Mouse (Mus musculus): ENCODE measurements around the gene Zfp367.

Zfp367 gene

GRCm38 (mm10) chr13:64153083-64153682 is at the start of gene Zfp367:
Gene Zfp367, minus strand, starts transcription at chr13:64153202.
- peak; percentile 99 to 100 for DNase-seq (ENCODE audit: low spot score in 2 of 2)

- no peak for DNase-seq (ENCODE audit: low spot score in 2 of 2)
Observed at GRCm38 (mm10) chr13:64200911-64201310, 47.9 kb upstream of the Zfp367 start.

- DNase-seq (ENCODE audit: low spot score in 2 of 2), result no peak
Observed at GRCm38 (mm10) chr13:64198310-64198709, 45.3 kb upstream of the Zfp367 start.

- no peak for DNase-seq (ENCODE audit: low spot score in 2 of 2)
Observed at GRCm38 (mm10) chr13:64197899-64198298, 44.9 kb upstream of the Zfp367 start.

- no peak for DNase-seq (ENCODE audit: low spot score in 2 of 2)
Observed at GRCm38 (mm10) chr13:64187065-64187464, 34.1 kb upstream of the Zfp367 start.

- DNase-seq (ENCODE audit: low spot score in 2 of 2), result no peak
Observed at GRCm38 (mm10) chr13:64186516-64186915, 33.5 kb upstream of the Zfp367 start.

GRCm38 (mm10) chr13:64185586-64185985 is 32.6 kb upstream of the Zfp367 start:
- no peak for DNase-seq (ENCODE audit: low spot score in 2 of 2)

GRCm38 (mm10) chr13:64185176-64185575 is 32.2 kb upstream of the Zfp367 start:
- DNase-seq (ENCODE audit: low spot score in 2 of 2), result no peak

- DNase-seq (ENCODE audit: low spot score in 2 of 2), result no peak
Observed at GRCm38 (mm10) chr13:64184361-64184760, 31.4 kb upstream of the Zfp367 start.

- DNase-seq (ENCODE audit: low spot score in 2 of 2), result no peak
Observed at GRCm38 (mm10) chr13:64183583-64183982, 30.6 kb upstream of the Zfp367 start.

GRCm38 (mm10) chr13:64182091-64182490 is 29.1 kb upstream of the Zfp367 start:
- no peak for DNase-seq (ENCODE audit: low spot score in 2 of 2)

- peak; percentile 19 to 49 for DNase-seq (ENCODE audit: low spot score in 2 of 2)
Observed at GRCm38 (mm10) chr13:64180888-64181287, 27.9 kb upstream of the Zfp367 start.

- DNase-seq (ENCODE audit: low spot score in 2 of 2), result no peak
Observed at GRCm38 (mm10) chr13:64180300-64180699, 27.3 kb upstream of the Zfp367 start.

GRCm38 (mm10) chr13:64178746-64179652 is 26.0 kb upstream of the Zfp367 start:
- no peak for DNase-seq (ENCODE audit: low spot score in 2 of 2)

- DNase-seq (ENCODE audit: low spot score in 2 of 2), result no peak
Observed at GRCm38 (mm10) chr13:64178000-64178399, 25.0 kb upstream of the Zfp367 start.

- no peak for DNase-seq (ENCODE audit: low spot score in 2 of 2)
Observed at GRCm38 (mm10) chr13:64169746-64170145, 16.7 kb upstream of the Zfp367 start.

GRCm38 (mm10) chr13:64163147-64163715 is 10.2 kb upstream of the Zfp367 start:
- DNase-seq (ENCODE audit: low spot score in 2 of 2), result no peak

GRCm38 (mm10) chr13:64162626-64163025 is 9.6 kb upstream of the Zfp367 start:
- no peak for DNase-seq (ENCODE audit: low spot score in 2 of 2)

GRCm38 (mm10) chr13:64161916-64162611 is 9.1 kb upstream of the Zfp367 start:
- peak in 1 of 2 experiments; percentile 18 for DNase-seq (ENCODE audit: low spot score in 2 of 2)

GRCm38 (mm10) chr13:64161548-64161915 is 8.5 kb upstream of the Zfp367 start, which contains the start of gene Habp4:
Gene Habp4, plus strand, starts transcription at chr13:64161824.
- peak; percentile 98 for DNase-seq (ENCODE audit: low spot score in 2 of 2)

GRCm38 (mm10) chr13:64156966-64157365 is 4.0 kb upstream of the Zfp367 start:
- no peak for DNase-seq (ENCODE audit: low spot score in 2 of 2)

GRCm38 (mm10) chr13:64155171-64155571 is 2.2 kb upstream of the Zfp367 start:
- no peak for DNase-seq (ENCODE audit: low spot score in 2 of 2)

Data from spleen, postnatal 36 days (tissue).